Mouse (Mus musculus) intestine, postnatal 0 days (tissue): ENCODE results near the gene Gys1. TPM values are rescaled to one million over a fixed set of nuclear protein-coding genes. Genes with fewer than 3 reads are reported as not detected.
"Not testable (repeated sequence)": the region's sequence is repeated elsewhere in the genome, so short reads cannot be mapped to it uniquely, and the experiment has no call there.

Source experiments
- ATAC-seq: fragments of 200-750 bp; cut with Nextera tagmentation; 2 replicates; pipeline ENCODE4 v1.8.0; 2017; ENCODE audit warnings: mild to moderate bottlenecking, moderate TSS enrichment, moderate library complexity
- H3K27ac ChIP-seq: fragments of 300-500 bp; sonication (generic); 2 replicates; pipeline ENCODE4 v1.5.1; 2014; ENCODE audit warnings: mild to moderate bottlenecking, low read depth, low read length, moderate library complexity
- H3K27me3 ChIP-seq: fragments of 300-500 bp; sonication (generic); replicated peaks from 2 replicates; pipeline ENCODE4 v1.6.1; 2014; ENCODE audit warnings: low read length, mixed read lengths; ENCODE audit not compliant: control insufficient read depth, insufficient read depth
- H3K36me3 ChIP-seq: fragments of 300-500 bp; sonication (generic); 2 replicates; pipeline ENCODE4 v1.6.1; 2014; ENCODE audit warnings: mild to moderate bottlenecking, moderate library complexity; ENCODE audit not compliant: control insufficient read depth, insufficient read depth
- H3K4me1 ChIP-seq: fragments of 300-500 bp; sonication (generic); replicated peaks from 2 replicates; pipeline ENCODE4 v1.6.1; 2014; ENCODE audit warnings: antibody characterized with exemption, low read length, mixed read lengths; ENCODE audit not compliant: control insufficient read depth, insufficient read depth
- H3K4me2 ChIP-seq: fragments of 300-500 bp; sonication (generic); replicated peaks from 2 replicates; pipeline ENCODE4 v1.6.1; 2014; ENCODE audit warnings: low read depth, mild to moderate bottlenecking, moderate library complexity
- H3K4me3 ChIP-seq: fragments of 300-500 bp; sonication (generic); 2 replicates; pipeline ENCODE4 v1.5.1; 2014; ENCODE audit warnings: low read depth, low read length
- H3K9ac ChIP-seq: fragments of 300-500 bp; sonication (generic); 2 replicates; pipeline ENCODE4 v1.6.1; 2014; ENCODE audit warnings: mild to moderate bottlenecking, low read depth, low read length
- H3K9me3 ChIP-seq: fragments of 300-500 bp; sonication (generic); 2 replicates; pipeline ENCODE4 v1.6.1; 2016; ENCODE audit warnings: mixed run types; ENCODE audit not compliant: control insufficient read depth
- CTCF ChIP-seq: sonication (generic); IDR thresholded peaks from 2 replicates; pipeline ENCODE4 v1.5.1; 2016; ENCODE audit warnings: low read depth, mild to moderate bottlenecking, control low read depth, antibody characterized with exemption, moderate library complexity
- WGBS: fragments of 180-500 bp; shearing (Covaris S2); extraction: QIAGEN DNeasy Blood & Tissue Kit; methylation state at CpG from one replicate; pipeline ENCODE4 v1.1.7; 2014; 5-methylcytosine and 5-hydroxymethylcytosine counted together
- polyA plus RNA-seq: library from polyadenylated mRNA; unstranded; fragments of >200 nt; fragmentation: Nextera tagmentation; extraction: Ambion mirVana; gene quantifications from 2 replicates; pipeline ENCODE4 v1.2.1, GENCODE M21; 2015

Gene Gys1
- polyA plus RNA-seq = 10.4 and 10.6 TPM in 2 replicates

- H3K27ac ChIP-seq = peak within 1 kb of the TSS; percentile 79
- peak within 1 kb of the TSS; percentile 61 for H3K9ac ChIP-seq
- H3K36me3 ChIP-seq = peaks cover 25% of the 10 kb centered on the region
- no peaks in the 10 kb centered on the region for H3K27me3 ChIP-seq
- peak within 1 kb of the TSS; percentile 77 for H3K4me3 ChIP-seq
- peak within 1 kb of the TSS; percentile 81 for H3K4me2 ChIP-seq
- H3K9me3 ChIP-seq = no peaks in the 10 kb centered on the region
- TF ChIP-seq CTCF = peak; percentile 98
- WGBS = under 1% methylated on average over 45 of the region's 45 CpGs
- H3K4me1 ChIP-seq = peaks cover 4% of the 10 kb centered on the region; the same call in 1 of the 2 replicates
- ATAC-seq = peak; percentile 98
Measured at GRCm38 (mm10) chr7:45434203-45435015, at the start of gene Gys1. Gene Gys1, plus strand, starts transcription at chr7:45434844.

- H3K27ac ChIP-seq = no peak overlapping the region
- H3K4me1 ChIP-seq = no peaks in the 10 kb centered on the region
- no peaks in the 10 kb centered on the region for H3K27me3 ChIP-seq
- no peak overlapping the region for H3K4me3 ChIP-seq
- WGBS = 92% methylated on average over 3 of the region's 3 CpGs
- H3K9me3 ChIP-seq = no peaks in the 10 kb centered on the region
- ATAC-seq = no peak
- H3K36me3 ChIP-seq = peaks cover 96% of the 10 kb centered on the region
- H3K4me2 ChIP-seq = no peak overlapping the region
- TF ChIP-seq CTCF = peak; percentile 57
- H3K9ac ChIP-seq = no peak overlapping the region
Measured at GRCm38 (mm10) chr7:45386077-45386476, 48.6 kb upstream of the Gys1 start.

GRCm38 (mm10) chr7:45395129-45395541, 39.5 kb upstream of the Gys1 start:
- H3K9ac ChIP-seq = peak overlapping the region; percentile 84
- peak; percentile 71 for ATAC-seq
- H3K36me3 ChIP-seq = peaks cover 26% of the 10 kb centered on the region
- H3K27me3 ChIP-seq = no peaks in the 10 kb centered on the region
- 1% methylated on average over 19 of the region's 20 CpGs for WGBS
- peak overlapping the region; percentile 77 for H3K4me2 ChIP-seq
- no peak for TF ChIP-seq CTCF
- peak overlapping the region; percentile 95 for H3K27ac ChIP-seq
- H3K9me3 ChIP-seq = no peaks in the 10 kb centered on the region
- H3K4me1 ChIP-seq = peaks cover 9% of the 10 kb centered on the region; the same call in 1 of the 2 replicates
- peak overlapping the region; percentile 68 for H3K4me3 ChIP-seq

GRCm38 (mm10) chr7:45395578-45396336, 38.9 kb upstream of the Gys1 start, which contains the start of gene Snrnp70:
Gene Snrnp70, minus strand, starts transcription at chr7:45395742.
- Histone ChIP-seq H3K36me3 (peaks cover 20% of the 10 kb centered on the region), H3K27ac (peak within 1 kb of the TSS; percentile 95), H3K4me2 (peak within 1 kb of the TSS; percentile 77), H3K9me3 (no peaks in the 10 kb centered on the region), H3K4me3 (peak within 1 kb of the TSS; percentile 68), H3K27me3 (no peaks in the 10 kb centered on the region), H3K4me1 (peaks cover 9% of the 10 kb centered on the region; the same call in 1 of the 2 replicates), H3K9ac (peak within 1 kb of the TSS; percentile 84)
- TF ChIP-seq CTCF = no peak
- under 1% methylated on average over 60 of the region's 60 CpGs for WGBS
- ATAC-seq = peak; percentile 98

- peaks cover 16% of the 10 kb centered on the region for H3K36me3 ChIP-seq
- not testable (repeated sequence) for H3K27me3 ChIP-seq, H3K9me3 ChIP-seq, H3K27ac ChIP-seq, H3K4me1 ChIP-seq, H3K9ac ChIP-seq
- H3K4me2 ChIP-seq = peak overlapping the region; percentile 71
- peak overlapping the region; percentile 68 for H3K4me3 ChIP-seq
- WGBS = 8% methylated on average over 3 of the region's 3 CpGs
- TF ChIP-seq CTCF = peak; percentile 48
- ATAC-seq = peak; percentile 57
Measured at GRCm38 (mm10) chr7:45396337-45396775, 38.3 kb upstream of the Gys1 start.

GRCm38 (mm10) chr7:45396787-45397186, 37.9 kb upstream of the Gys1 start:
- peaks cover 9% of the 10 kb centered on the region; the same call in 1 of the 2 replicates for H3K4me1 ChIP-seq
- H3K36me3 ChIP-seq = peaks cover 12% of the 10 kb centered on the region
- 72% methylated on average over 2 of the region's 2 CpGs for WGBS
- no peak for ATAC-seq
- no peak overlapping the region for H3K9ac ChIP-seq
- no peak overlapping the region for H3K27ac ChIP-seq
- no peaks in the 10 kb centered on the region for H3K27me3 ChIP-seq
- no peak overlapping the region for H3K4me2 ChIP-seq
- H3K9me3 ChIP-seq = no peaks in the 10 kb centered on the region
- no peak for TF ChIP-seq CTCF
- no peak overlapping the region for H3K4me3 ChIP-seq
